In genomic region chr8:11419645-11420044, GRCm38 (mm10) we compare ENCODE assay signal across 9 mouse cellular contexts. TPM values are rescaled to one million over a fixed set of nuclear protein-coding genes. Genes with fewer than 3 reads are reported as not detected.
DNase-seq lines count a peak whose midpoint lies in the region; ATAC-seq and TF ChIP-seq lines count a peak whose summit lies in the region.
"Had no signal": no experiment of that assay in that cellular context is flagged by ENCODE, and none has a peak within 500 bp of the region (broad histone marks: within the 10 kb centered on the region; RNA-seq: fewer than 3 reads in every experiment).

No protein-coding gene starts in this region.

- H3K9me3 ChIP-seq in heart, embryonic 13.5 days, result no peaks in the 10 kb centered on the region
- H3K9me3 ChIP-seq: megakaryocyte, embryonic 14.5 days had no signal

- peak; percentile 51 for DNase-seq in heart, adult 8-10 months (ENCODE audit: low spot score)
- no peak for DNase-seq in heart, adult 11 months
- DNase-seq in T-cell, adult 2 months (ENCODE audit: low spot score), result peak; percentile 30
- peak; percentile 80 for DNase-seq in kidney, postnatal 10 days

- no peak overlapping the region for H3K4me2 ChIP-seq in heart, embryonic 13.5 days

- TF ChIP-seq POLR2A in small intestine, adult 2 months (IDR thresholded peaks at IDR 0.05; ENCODE audit: low read depth, low read length), result no peak

- peak; percentile 70 for ATAC-seq in common myeloid progenitor, adult 5-6 weeks (replicated peaks; ENCODE audit: low read depth, poor library complexity, severe bottlenecking)
- peak; percentile 51; the same call in 1 of the 2 replicates for ATAC-seq in heart, embryonic 13.5 days (ENCODE audit: extremely low read depth, insufficient number of reproducible peaks, low FRiP score, low TSS enrichment)
- ATAC-seq in megakaryocyte progenitor cell, adult 5-6 weeks (replicated peaks; ENCODE audit: poor library complexity), result peak; percentile 79

- no peaks in the 10 kb centered on the region for H3K27me3 ChIP-seq in heart, embryonic 13.5 days (replicated peaks)
- H3K27me3 ChIP-seq in small intestine, adult 2 months (ENCODE audit: control insufficient read depth, insufficient read depth, low read length), result no peaks in the 10 kb centered on the region

- peaks cover 62% of the 10 kb centered on the region for H3K36me3 ChIP-seq in heart, embryonic 13.5 days
- H3K36me3 ChIP-seq in small intestine, adult 2 months (ENCODE audit: control insufficient read depth, insufficient read depth, low read length), result no peaks in the 10 kb centered on the region

- H3K27ac ChIP-seq in heart, embryonic 13.5 days (replicated peaks), result peak overlapping the region; percentile 53
- no peak overlapping the region for H3K27ac ChIP-seq in small intestine, adult 2 months (ENCODE audit: insufficient read depth, low read depth, low read length)

- peaks cover 31% of the 10 kb centered on the region for H3K4me1 ChIP-seq in heart, embryonic 13.5 days
- no peaks in the 10 kb centered on the region for H3K4me1 ChIP-seq in small intestine, adult 2 months (ENCODE audit: control insufficient read depth, insufficient read depth, insufficient read length, low read length)

- 12% methylated on average over 2 of the region's 2 CpGs for WGBS in heart, embryonic 13.5 days
- WGBS in small intestine, adult 2 months, result 5% methylated on average over 2 of the region's 2 CpGs

- no peak overlapping the region for H3K9ac ChIP-seq in heart, embryonic 13.5 days

- H3K4me3 ChIP-seq in heart, embryonic 13.5 days, result no peak overlapping the region
- no peak overlapping the region for H3K4me3 ChIP-seq in small intestine, adult 2 months (ENCODE audit: low read depth, low read length)
- H3K4me3 ChIP-seq: megakaryocyte, embryonic 14.5 days had no signal

- peak; percentile 80; the same call in 1 of the 2 replicates for TF ChIP-seq CTCF in small intestine, adult 2 months (IDR thresholded peaks at IDR 0.05; ENCODE audit: extremely low read depth, insufficient read length, insufficient replicate concordance, low read depth, low read length)

RNA-seq across cellular contexts. Expression of gene Rab20, which starts 58.9 kb away (rescaled TPM):
- 10 to 100 TPM; 21.9 to 36.4 (median 28.1) TPM for total RNA-seq in heart, adult 8-10 months (2022)
- total RNA-seq in common myeloid progenitor, adult 5-6 weeks (2017), result 1.7 TPM in 1 of 2 replicates, not detected in the other
- 28.1 and 30.1 TPM in 2 replicates for polyA plus RNA-seq in heart, embryonic 13.5 days (2015; fragmentation: Nextera tagmentation; extraction: Ambion mirVana)
- 1.3 and 2.2 TPM in 2 replicates for total RNA-seq in megakaryocyte progenitor cell, adult 5-6 weeks (2015)
- total RNA-seq in megakaryocyte progenitor cell, adult 5-6 weeks (2017), result 3.7 and 5.2 TPM in 2 replicates
- polyA plus RNA-seq in small intestine, adult 2 months (2012; rRNA removed), result 18.6 and 43.3 TPM in 2 replicates
